Mouse (Mus musculus): Measurements from ENCODE around the gene Rbm10.
A peak's percentile ranks its signal among the peaks of the same experiment; 100 is the strongest.

Gene Rbm10

DNA sequence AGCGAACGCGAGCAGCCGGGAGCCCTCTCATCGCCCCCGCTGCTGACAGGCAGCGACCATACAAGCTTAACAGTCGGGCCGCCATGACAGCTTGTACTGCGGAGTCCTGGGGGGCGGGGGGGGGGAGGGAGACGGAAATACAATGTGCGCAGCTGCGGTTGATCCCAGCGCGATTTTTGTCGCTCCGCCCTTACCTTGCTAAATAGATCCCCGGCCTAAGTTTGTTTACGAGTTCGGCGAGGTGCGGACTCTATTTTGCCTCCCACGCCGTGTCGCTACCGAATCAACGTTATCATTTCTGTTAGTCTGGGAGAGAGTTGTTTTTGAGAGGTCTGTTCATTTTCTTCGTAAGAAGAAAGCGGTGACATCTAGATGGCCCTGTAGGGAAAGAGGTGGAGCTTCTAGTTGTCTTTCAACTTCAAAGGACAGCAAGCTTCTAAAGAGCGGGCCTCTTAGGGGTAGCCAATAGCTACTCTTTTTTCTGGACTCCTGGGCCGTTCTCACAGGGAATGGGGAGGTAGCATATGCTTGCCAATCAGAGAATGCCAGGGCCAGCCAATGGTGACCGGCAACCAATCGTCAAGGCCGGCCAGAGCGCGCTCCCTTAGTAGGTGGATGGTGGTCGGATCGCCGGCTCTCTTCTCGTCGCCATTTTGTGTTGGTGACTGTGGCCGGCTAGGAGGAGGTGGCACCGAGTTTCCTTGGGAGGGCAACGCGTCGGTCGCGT, at the start of gene Rbm10, which contains the start of gene Ndufb11:
Gene Rbm10, plus strand, starts transcription at position 328 of the 727 bp plus-strand sequence.
Gene Ndufb11, minus strand, starts transcription at position 444 of the 727 bp plus-strand sequence.
- DNase-seq = peak; percentile 73

DNA sequence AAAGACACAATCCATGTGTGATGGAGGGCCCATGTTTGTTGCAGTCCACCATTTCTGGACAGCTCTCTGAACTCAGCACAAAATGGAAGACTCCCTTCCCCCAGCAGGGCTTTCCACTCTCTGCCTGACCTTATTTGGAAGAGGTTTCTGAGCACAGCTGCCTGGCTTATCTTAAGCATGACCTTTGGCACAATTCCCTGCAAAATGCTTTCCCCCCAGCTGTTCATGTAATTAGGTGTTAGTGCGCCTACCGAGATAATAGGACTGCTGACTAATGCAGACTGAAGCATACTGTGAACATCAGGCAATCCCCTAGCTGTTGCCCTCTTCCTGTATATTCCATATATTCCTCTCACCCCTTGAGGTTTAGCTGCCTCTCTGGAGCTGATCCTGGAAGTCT, 46.3 kb upstream of the Rbm10 start:
- DNase-seq = no peak

GRCm38 (mm10) chrX:20572683-20573082, 44.6 kb upstream of the Rbm10 start:
- DNase-seq = no peak

GRCm38 (mm10) chrX:20573927-20574326, 43.4 kb upstream of the Rbm10 start:
- DNase-seq = no peak

GRCm38 (mm10) chrX:20587968-20588367, 29.3 kb upstream of the Rbm10 start:
- DNase-seq = peak; percentile 9

DNA sequence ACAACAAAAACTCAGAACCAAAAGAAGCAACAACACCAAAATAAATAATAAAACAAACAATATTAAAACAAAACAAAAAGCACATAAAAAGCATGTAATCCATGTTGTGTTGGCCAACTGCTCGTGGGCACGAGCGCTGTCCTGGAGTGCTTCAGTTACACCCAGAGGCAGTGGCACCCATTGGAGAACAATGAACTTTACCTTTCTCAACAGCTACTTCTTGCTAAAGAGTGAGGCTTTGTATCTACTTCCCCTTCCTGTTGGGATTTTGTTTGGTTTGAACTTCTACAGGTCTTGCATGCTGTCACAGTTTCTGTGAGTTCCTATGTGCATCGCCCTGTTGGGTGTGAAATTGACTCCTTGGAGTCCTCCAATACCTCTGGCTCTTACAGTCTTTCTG, 8.8 kb upstream of the Rbm10 start:
- no peak for DNase-seq

DNA sequence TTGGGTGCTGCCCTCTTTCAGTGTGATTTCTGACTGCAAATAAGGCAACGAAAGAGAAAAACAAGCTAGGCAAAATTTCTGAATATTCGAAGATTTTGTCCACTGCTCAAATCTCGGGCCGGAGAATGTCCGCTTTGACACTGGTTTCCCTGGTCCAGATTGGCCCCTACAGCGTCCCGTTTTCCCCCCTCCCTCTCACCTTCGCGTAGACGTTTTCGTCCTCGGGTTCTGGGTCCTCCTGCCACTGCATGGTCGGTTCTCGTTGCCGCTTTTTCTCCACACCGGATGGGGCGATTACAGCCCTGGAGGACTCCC, 485 bp upstream of the Rbm10 start:
- no peak for DNase-seq

GRCm38 (mm10) chrX:20617903-20618399, 648 bp downstream of the Rbm10 start:
- peak; percentile 73 for DNase-seq

GRCm38 (mm10) chrX:20638141-20638540, 20.8 kb downstream of the Rbm10 start:
- DNase-seq = no peak

- DNase-seq = no peak
Observed at GRCm38 (mm10) chrX:20644780-20645179, 27.5 kb downstream of the Rbm10 start.

DNA sequence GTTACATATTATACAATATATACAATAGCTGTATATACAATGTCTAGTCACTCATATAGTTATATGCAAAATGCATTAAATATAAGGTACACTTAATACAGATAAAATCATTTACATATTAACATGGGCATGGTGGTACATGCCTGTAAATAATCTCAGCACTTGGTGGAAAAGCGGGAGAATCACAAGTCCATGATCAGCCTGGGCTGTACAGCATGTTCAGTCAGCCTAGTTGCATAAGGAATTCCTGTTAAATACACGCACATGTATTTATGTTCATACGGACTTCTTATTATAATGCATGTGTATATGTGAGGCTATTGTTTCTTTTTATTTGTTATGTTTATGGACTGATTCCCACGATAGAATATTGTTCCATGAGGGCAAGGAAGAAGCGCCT, 40.3 kb downstream of the Rbm10 start:
- no peak for DNase-seq

GRCm38 (mm10) chrX:20658026-20658652, 40.8 kb downstream of the Rbm10 start, which contains the start of gene Uba1:
Gene Uba1, plus strand, starts transcription at chrX:20658326.
- peak; percentile 86 for DNase-seq

GRCm38 (mm10) chrX:20658891-20659406, 41.6 kb downstream of the Rbm10 start:
- peak; percentile 39 for DNase-seq

GRCm38 (mm10) chrX:20662317-20662715, 45.0 kb downstream of the Rbm10 start:
- DNase-seq = no peak

DNA sequence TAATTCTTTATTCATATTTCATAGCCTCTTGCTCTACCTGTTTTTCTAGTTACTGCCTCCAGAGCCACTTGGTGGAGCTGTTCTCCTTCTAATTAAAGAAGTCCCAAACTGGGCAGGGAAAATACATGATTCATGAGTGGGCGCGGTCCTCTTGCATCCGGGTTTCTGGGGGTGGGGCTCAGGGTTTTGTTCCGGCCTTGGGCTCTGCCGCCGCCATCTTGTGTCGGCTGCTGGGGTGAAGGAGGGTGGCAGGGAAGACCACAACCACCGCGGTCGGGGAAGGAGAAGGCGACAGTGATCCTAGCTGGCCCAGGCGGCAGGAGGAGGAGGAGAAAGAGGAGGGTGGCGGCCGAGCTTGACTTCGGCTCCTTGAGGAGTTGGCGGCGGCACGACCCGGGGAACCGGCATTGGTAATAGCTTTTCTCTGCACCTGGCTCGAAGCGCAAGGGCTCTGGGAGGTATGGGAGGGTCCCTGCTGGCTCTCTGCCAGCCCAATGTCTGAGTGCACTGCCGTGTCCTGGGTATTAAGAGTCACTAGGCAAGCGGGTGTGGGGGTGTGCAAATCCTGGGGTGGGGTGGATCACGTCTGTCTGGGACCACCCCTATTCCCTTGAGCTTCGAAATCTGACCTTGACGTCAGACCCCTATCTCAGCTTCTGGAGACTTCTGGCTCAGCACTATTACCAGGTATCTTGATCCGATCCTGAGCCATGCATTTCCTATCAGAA, 45.6 kb downstream of the Rbm10 start:
- peak; percentile 82 for DNase-seq

DNA sequence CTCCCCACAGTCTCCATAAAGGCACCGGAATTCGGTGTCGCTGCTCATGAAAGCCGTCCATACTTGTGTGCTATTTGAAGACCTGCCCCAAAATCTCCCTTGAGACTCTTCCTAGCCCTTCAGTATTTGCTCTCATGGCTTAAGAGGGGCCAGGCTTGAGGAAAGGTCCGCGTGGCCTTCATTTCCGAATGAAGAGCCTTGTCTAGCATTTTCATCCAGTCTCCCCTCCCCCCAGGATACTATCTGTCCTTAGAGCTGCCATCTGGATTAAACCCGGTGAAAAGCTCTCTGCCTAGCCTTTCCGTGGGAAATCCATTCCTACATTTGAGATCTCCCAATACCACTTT, 46.1 kb downstream of the Rbm10 start:
- no peak for DNase-seq

- peak; percentile 78 for DNase-seq
Observed at GRCm38 (mm10) chrX:20687519-20688067, 70.3 kb downstream of the Rbm10 start, which contains the start of gene Cdk16. Gene Cdk16, plus strand, starts transcription at chrX:20687954.

DNA sequence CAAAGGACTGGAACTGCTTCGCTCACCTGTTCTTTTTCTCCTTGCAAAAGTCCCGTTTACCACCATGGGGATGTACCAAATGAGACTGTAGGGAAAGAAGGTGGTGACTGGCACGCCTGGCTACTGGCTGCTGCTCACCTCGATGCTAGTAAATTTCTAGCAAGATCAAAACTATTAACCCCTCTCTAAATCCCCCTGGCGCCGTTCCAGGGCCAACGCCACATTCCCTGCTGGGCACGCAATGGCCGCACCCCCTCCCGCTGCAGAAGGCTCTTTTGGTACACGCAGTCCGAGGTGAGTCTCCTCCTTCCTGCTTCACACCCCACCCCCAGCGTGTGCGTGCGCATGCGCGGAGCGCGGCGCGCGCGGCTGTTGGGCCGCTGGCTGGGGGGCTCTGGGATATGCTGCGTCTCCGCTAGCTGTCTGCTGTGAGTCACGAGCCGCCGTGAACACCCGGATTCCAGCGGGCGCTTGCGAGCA, 70.8 kb downstream of the Rbm10 start:
- DNase-seq = peak; percentile 85

DNA sequence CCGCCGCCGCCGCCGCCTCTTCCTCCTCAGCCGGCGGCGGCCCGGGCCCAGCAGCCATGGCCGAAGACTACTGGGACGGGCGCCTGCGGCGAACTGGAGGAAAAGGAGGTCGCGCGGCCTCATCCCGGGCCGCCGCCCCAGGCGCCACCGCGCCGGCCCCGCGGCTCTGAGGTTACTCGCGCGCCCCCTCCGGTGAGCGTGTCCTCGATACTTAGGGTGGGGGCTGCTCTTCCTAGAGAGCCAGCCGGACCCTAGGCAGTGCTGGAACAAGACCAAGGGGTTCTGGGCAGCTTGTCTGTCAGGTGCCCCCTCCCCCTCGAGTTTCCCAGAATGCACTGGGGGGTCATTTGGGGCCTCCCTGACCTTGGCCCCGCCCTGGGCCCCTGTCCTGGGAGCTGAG, 71.3 kb downstream of the Rbm10 start:
- DNase-seq = peak; percentile 82

DNA sequence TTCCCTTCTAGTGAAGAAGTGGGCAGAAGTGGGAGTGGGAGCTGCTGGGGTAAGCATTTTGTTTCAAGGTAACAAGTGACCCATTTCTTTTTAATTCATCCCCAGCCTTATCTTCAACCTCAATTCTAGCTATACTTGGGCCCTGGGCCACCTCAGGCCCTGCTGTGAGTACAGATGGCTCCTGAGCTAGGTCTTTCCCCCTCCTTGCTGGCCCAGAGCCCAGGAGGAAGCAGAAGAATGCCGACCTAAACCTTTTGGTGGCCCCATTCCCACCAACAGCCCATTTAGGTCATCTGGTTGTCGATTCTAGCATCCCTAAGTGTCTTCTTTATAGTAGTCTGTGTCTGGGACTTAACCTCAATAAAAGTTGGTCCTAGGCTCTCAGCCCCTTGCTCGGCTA, 74.3 kb downstream of the Rbm10 start:
- DNase-seq = no peak

- DNase-seq = no peak
Observed at GRCm38 (mm10) chrX:20692616-20693015, 75.3 kb downstream of the Rbm10 start.

DNA sequence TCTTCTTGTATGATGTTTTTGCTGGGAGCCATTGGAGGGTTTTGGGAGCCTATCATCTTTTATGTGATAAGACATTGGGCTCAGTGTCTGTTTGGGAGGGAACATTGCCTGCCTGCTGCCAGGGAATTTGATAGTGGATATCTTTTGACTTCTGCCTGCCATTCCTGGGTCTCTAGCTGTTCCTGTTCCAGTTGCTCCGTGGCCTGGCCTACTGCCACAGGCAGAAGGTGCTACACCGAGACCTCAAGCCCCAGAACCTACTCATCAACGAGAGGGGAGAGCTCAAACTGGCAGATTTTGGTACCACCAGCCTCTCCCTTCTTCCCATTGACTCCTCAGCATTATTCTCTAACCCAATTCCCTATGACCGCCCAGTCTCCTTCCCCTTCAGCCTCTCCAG, 78.5 kb downstream of the Rbm10 start:
- no peak for DNase-seq

Measured in thymus, postnatal 4 days (tissue).